7 mouse cellular contexts compared by ENCODE assay signal in genomic region chr12:119238696-119239415, GRCm38 (mm10). TPM values are rescaled to one million over a fixed set of nuclear protein-coding genes. Genes with fewer than 3 reads are reported as not detected.
DNase-seq lines count a peak whose midpoint lies in the region; ATAC-seq lines count a peak whose summit lies in the region.

Gene Itgb8, minus strand, starts transcription at chr12:119238802.

- H3K4me3 ChIP-seq in intestine, embryonic 14.5 days (ENCODE audit: low read depth, low read length), result peak within 1 kb of the TSS; percentile 60
- H3K4me3 ChIP-seq in macrophage (ENCODE audit: inconsistent target), result peak within 1 kb of the TSS; percentile 24

- WGBS in intestine, embryonic 14.5 days, result 1% methylated on average over 29 of the region's 29 CpGs
- 12% methylated on average over 26 of the region's 29 CpGs for WGBS in macrophage (ENCODE audit: missing documents)

- no peaks in the 10 kb centered on the region for H3K79me2 ChIP-seq in macrophage (ENCODE audit: inconsistent target)

- ATAC-seq in intestine, embryonic 14.5 days (replicated peaks; ENCODE audit: low FRiP score, low TSS enrichment, low read depth), result peak; percentile 94

- 0 out of 2 replicates have a peak, but pooled peaks cover 4% of the 10 kb centered on the region for H3K27me3 ChIP-seq in intestine, embryonic 14.5 days (replicated peaks; ENCODE audit: control insufficient read depth, insufficient read depth, low read length)

- peak; percentile 48 for DNase-seq in adrenal gland, adult 8-10 months
- peak; percentile 89 for DNase-seq in embryo, embryonic 10.5 days (ENCODE audit: low spot score)
- peak; percentile 66 for DNase-seq in gastrocnemius, postnatal 25 days
- peak; percentile 87 for DNase-seq in intestine, embryonic 14.5 days (ENCODE audit: low spot score)
- peak; percentile 74 to 90 for DNase-seq in left cerebral cortex, postnatal 10 days (ENCODE audit: extremely low spot score in 1 of 2, low spot score in 2 of 2)
- DNase-seq in right cerebral cortex, postnatal 14 days, result peak; percentile 86

- H3K27ac ChIP-seq in intestine, embryonic 14.5 days (ENCODE audit: low read depth), result peak within 1 kb of the TSS; percentile 88
- no peak within 1 kb of the TSS for H3K27ac ChIP-seq in macrophage

- H3K36me3 ChIP-seq in intestine, embryonic 14.5 days (ENCODE audit: control insufficient read depth, insufficient read depth, low read length), result no peaks in the 10 kb centered on the region
- no peaks in the 10 kb centered on the region for H3K36me3 ChIP-seq in macrophage (ENCODE audit: inconsistent target)

- H3K9ac ChIP-seq in intestine, embryonic 14.5 days (ENCODE audit: low read length), result peak within 1 kb of the TSS; percentile 73

- H3K4me1 ChIP-seq in intestine, embryonic 14.5 days (replicated peaks; ENCODE audit: control insufficient read depth, insufficient read depth, low read length), result peaks cover 18% of the 10 kb centered on the region

- peak within 1 kb of the TSS; percentile 67 for H3K4me2 ChIP-seq in intestine, embryonic 14.5 days (ENCODE audit: low read length)

- intact Hi-C loops in left cerebral cortex, postnatal 10 days (cut with DNase I), result no loop called here

- H3K9me3 ChIP-seq in intestine, embryonic 14.5 days (ENCODE audit: control insufficient read depth, low read length), result no peaks in the 10 kb centered on the region

RNA-seq across cellular contexts. Expression of gene Itgb8, which starts in this region (rescaled TPM):
- total RNA-seq in adrenal gland, adult 8-10 months (2022), result 1 to 10 TPM; 2.9 to 4.0 (median 3.4) TPM
- under 1 TPM; 0.75 to 0.90 TPM for total RNA-seq in gastrocnemius, postnatal 25 days (2021)
- 3.7 and 4.0 TPM in 2 replicates for polyA plus RNA-seq in intestine, embryonic 14.5 days (2014; fragmentation: Nextera tagmentation; extraction: Ambion mirVana)
- total RNA-seq in left cerebral cortex, postnatal 10 days (2021), result 10 to 100 TPM; 36.7 to 38.0 TPM
- total RNA-seq in macrophage (2018; cell fraction: chromatin; rRNA removed), result 10 to 100 TPM in 2 of 26 experiments, 1 to 10 TPM in 6, under 1 TPM in 13, not detected in 5; 0.08 to 13.8 (median 0.37) TPM
- total RNA-seq in macrophage (2018; cell fraction: cytosol; rRNA removed), result 1 to 10 TPM in 2 of 26 experiments, under 1 TPM in 24; 0.03 to 1.4 (median 0.10) TPM
- 10 to 100 TPM in 2 of 26 experiments, 1 to 10 TPM in 7, under 1 TPM in 16, not detected in 1; 0.05 to 26.1 (median 0.61) TPM for total RNA-seq in macrophage (2018; cell fraction: nucleus; rRNA removed)
- 0.04 TPM in 2 of 3 replicates, not detected in the other for polyA plus RNA-seq in macrophage (2018)

Comparison
In these comparisons a context has a peak if more than half of its experiments do, and no peak if none do; other contexts are left out.
1. RNA of gene Itgb8 (total RNA-seq): 36.7 to 38.0 TPM in left cerebral cortex, postnatal 10 days; 2.9 to 4.0 TPM in adrenal gland, adult 8-10 months and 0.75 to 0.90 TPM in gastrocnemius, postnatal 25 days; every median in the first group is over 4 times any median in the second.
2. Peak in DNase-seq in gastrocnemius, postnatal 25 days; RNA of the gene not detected or under 1 TPM.
3. Peak in every context shown above with its lines, with median percentiles within 50 percentile points of each other: DNase-seq.